Mouse (Mus musculus): ENCODE results near the gene Olfr477. TPM values are rescaled to one million over a fixed set of nuclear protein-coding genes. Genes with fewer than 3 reads are reported as not detected.
"Not testable (repeated sequence)": the region's sequence is repeated elsewhere in the genome, so short reads cannot be mapped to it uniquely, and the experiment has no call there.

The Olfr477 gene
- not detected in 2 replicates for polyA plus RNA-seq (2016; fragmentation: Nextera tagmentation; extraction: Ambion mirVana)

DNA sequence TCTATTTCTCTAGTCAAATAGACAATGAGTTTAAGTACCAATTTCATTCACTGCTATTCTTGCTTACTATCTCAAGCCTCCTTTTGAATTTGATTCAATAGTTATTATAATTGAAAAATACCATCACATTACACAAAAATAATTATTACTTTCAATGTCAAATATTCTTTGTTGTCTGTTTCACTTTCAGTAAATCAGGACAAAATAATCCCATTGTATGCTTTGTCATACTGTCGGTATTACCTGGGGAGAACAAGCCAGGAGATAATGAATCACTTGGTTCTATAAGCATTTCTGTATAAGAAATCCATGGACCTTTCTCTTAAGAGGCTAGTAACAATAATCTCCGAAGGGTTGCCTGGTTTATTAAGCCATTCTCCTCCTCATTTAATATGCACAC is at the start of gene Olfr477:
TSS of gene Olfr477 (plus strand) at position 301 of the 400 bp plus-strand sequence.
- WGBS: 77% methylated on average over 2 of the region's 2 CpGs
- H3K9me3 ChIP-seq: no peaks in the 10 kb centered on the region
- no peak within 1 kb of the TSS for H3K4me2 ChIP-seq (replicated peaks)

DNA sequence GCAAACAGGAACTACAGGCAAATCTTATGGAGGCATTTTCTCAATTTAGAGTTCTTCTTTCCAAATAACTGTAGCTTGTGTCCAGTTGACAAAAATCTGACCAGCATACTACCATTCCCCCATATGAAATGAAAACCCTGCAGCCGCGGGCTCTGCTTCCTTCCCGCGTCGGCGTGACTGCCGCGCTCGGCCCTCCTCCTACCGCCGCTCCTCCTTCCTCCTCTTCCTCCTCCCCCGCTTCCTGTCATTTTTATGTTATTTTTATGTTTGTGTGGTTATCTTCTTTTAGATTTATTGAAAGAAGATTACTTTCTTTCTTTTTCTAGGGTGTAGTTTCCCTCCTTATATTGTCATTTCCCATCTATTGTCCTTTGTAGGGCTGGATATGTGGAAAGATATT is 34.0 kb upstream of the Olfr477 start:
- not testable (repeated sequence) for H3K4me3 ChIP-seq; H3K27me3 ChIP-seq (replicated peaks); H3K36me3 ChIP-seq; H3K4me1 ChIP-seq; H3K9me3 ChIP-seq; H3K27ac ChIP-seq; ATAC-seq (ENCODE audit: low FRiP score, low read depth); H3K4me2 ChIP-seq (replicated peaks); H3K9ac ChIP-seq
- WGBS: 98% methylated on average over 12 of the region's 12 CpGs

More for the DNA sequence above, at the start of gene Olfr477:
- Histone ChIP-seq H3K9ac (no peak within 1 kb of the TSS), H3K36me3 (no peaks in the 10 kb centered on the region), H3K4me3 (no peak within 1 kb of the TSS), H3K27me3 (replicated peaks) (no peaks in the 10 kb centered on the region), H3K27ac (no peak within 1 kb of the TSS), H3K4me1 (no peaks in the 10 kb centered on the region)
- no peak for ATAC-seq (ENCODE audit: low FRiP score, low read depth)

DNA sequence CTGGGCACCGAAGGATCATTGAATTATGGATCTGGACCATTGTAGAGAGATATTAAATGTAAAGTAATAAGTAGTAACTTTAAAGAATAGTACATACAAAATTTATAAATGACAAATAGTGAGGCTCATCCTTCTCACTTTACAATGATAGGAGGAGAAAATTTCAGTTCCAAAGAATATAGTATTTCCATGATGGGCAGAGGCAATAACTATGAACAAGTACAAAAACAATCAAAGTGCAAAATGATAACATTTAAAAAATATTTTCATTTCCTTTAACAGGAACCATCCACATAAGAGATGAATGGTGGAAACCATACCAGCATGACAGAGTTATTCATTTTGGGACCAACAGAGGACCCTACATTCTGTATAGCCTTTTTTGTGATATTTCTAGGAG is 32.1 kb upstream of the Olfr477 start, which contains the start of gene Olfr474:
TSS of gene Olfr474 (plus strand) at position 301 of the 400 bp plus-strand sequence.
- Histone ChIP-seq H3K27me3 (replicated peaks) (no peaks in the 10 kb centered on the region), H3K9me3 (0 out of 2 replicates have a peak, but pooled peaks cover 5% of the 10 kb centered on the region), H3K9ac (no peak within 1 kb of the TSS), H3K36me3 (no peaks in the 10 kb centered on the region), H3K4me2 (replicated peaks) (no peak within 1 kb of the TSS), H3K27ac (no peak within 1 kb of the TSS), H3K4me1 (no peaks in the 10 kb centered on the region), H3K4me3 (no peak within 1 kb of the TSS)
- ATAC-seq (ENCODE audit: low FRiP score, low read depth): no peak
- 88% methylated on average over 1 of the region's 1 CpGs for WGBS

DNA sequence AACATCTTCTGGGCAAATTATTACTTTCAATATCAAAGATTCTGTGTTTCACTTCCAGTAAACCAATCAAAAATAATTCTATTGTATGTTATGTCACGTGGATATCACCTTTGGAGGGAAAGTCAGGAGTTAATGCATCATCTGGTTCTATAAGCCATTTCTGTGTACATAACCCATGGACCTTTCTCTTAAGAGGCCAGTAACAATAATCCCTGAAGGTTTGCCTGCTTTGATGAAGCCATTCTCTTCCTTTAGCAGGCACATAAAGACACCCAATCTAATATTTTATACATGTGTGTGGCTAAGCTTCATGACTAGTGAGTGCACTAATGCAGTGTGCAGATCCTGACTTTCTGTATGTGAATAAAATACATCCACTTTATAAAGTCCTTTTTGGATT is 22.0 kb upstream of the Olfr477 start, which contains the start of gene Olfr476:
TSS of gene Olfr476 (plus strand) at position 301 of the 400 bp plus-strand sequence.
- WGBS: 64% methylated on average over 1 of the region's 1 CpGs
- H3K36me3 ChIP-seq: no peaks in the 10 kb centered on the region
- H3K27me3 ChIP-seq (replicated peaks): no peaks in the 10 kb centered on the region
- no peak within 1 kb of the TSS for H3K27ac ChIP-seq
- H3K4me1 ChIP-seq: no peaks in the 10 kb centered on the region
- H3K4me2 ChIP-seq (replicated peaks): no peak within 1 kb of the TSS
- no peak within 1 kb of the TSS for H3K9ac ChIP-seq
- ATAC-seq (ENCODE audit: low FRiP score, low read depth): no peak
- no peak within 1 kb of the TSS for H3K4me3 ChIP-seq
- H3K9me3 ChIP-seq: no peaks in the 10 kb centered on the region

DNA sequence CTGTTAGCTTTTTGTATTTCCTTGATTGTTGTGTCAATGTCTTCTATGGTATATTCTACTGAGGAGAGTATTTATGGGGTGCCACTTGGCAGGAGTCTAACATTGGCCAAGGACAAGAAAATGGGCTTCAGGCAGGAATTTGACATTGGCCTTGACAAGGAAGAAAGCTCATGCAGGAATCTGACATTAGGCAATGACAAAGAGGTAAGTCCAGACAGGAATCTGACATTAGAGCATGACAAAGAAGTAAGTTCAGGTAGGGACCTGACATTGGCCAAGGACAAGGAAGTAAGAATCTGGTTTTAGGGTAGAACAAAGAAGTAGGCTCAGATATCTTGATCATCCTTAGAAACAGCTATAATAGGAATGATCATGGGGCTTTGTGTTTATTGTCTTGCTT is 27.8 kb downstream of the Olfr477 start:
- not testable (repeated sequence) for H3K27me3 ChIP-seq (replicated peaks); H3K27ac ChIP-seq; H3K9me3 ChIP-seq; H3K36me3 ChIP-seq; ATAC-seq (ENCODE audit: low FRiP score, low read depth); H3K4me3 ChIP-seq; H3K9ac ChIP-seq; H3K4me1 ChIP-seq; H3K4me2 ChIP-seq (replicated peaks)

DNA sequence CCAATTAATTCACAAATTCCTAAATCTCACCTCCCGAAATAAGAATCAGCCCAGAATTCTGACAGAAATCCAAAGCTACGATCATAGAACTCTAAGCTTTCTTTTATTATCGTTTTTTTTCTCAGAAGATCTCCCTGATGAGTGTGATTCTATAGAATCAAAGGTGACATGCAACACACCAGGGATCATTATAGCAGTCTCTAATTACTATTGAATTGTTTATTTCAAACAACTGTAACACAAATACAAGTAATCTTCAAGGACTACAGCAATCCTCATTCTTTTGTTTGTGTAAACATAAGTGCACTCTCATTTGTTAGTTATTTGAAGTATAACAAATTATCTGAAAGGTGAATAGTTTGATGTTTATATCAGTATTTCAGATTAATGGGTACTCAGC is 47.4 kb downstream of the Olfr477 start, which contains the start of gene Olfr478:
TSS of gene Olfr478 (minus strand) at position 101 of the 400 bp plus-strand sequence.
- H3K9ac ChIP-seq: no peak within 1 kb of the TSS
- H3K9me3 ChIP-seq: no peaks in the 10 kb centered on the region; the same call in 1 of the 2 replicates
- no peaks in the 10 kb centered on the region for H3K27me3 ChIP-seq (replicated peaks)
- 85% methylated on average over 3 of the region's 3 CpGs for WGBS
- no peak within 1 kb of the TSS for H3K4me2 ChIP-seq (replicated peaks)
- no peaks in the 10 kb centered on the region for H3K4me1 ChIP-seq
- H3K36me3 ChIP-seq: no peaks in the 10 kb centered on the region
- ATAC-seq (ENCODE audit: low FRiP score, low read depth): no peak
- no peak within 1 kb of the TSS for H3K27ac ChIP-seq
- H3K4me3 ChIP-seq: no peak within 1 kb of the TSS

Other genes starting within 250 kb of the Olfr477 start
- gene Cyb5r2, start 228.7 kb upstream of the Olfr477 start, polyA plus RNA-seq (2016; fragmentation: Nextera tagmentation; extraction: Ambion mirVana): 0.10 and 0.17 TPM in 2 replicates
- not detected in 2 replicates for gene Ovch2, start 185.5 kb upstream of the Olfr477 start, polyA plus RNA-seq (2016; fragmentation: Nextera tagmentation; extraction: Ambion mirVana)
- gene Olfr467, start 174.4 kb upstream of the Olfr477 start, polyA plus RNA-seq (2016; fragmentation: Nextera tagmentation; extraction: Ambion mirVana): not detected in 2 replicates
- gene Olfr469, start 161.2 kb upstream of the Olfr477 start, polyA plus RNA-seq (2016; fragmentation: Nextera tagmentation; extraction: Ambion mirVana): not detected in 2 replicates
- gene Olfr470, start 139.2 kb upstream of the Olfr477 start, polyA plus RNA-seq (2016; fragmentation: Nextera tagmentation; extraction: Ambion mirVana): not detected in 2 replicates
- 0.04 TPM in 1 of 2 replicates, not detected in the other for gene Olfr472, start 88.8 kb upstream of the Olfr477 start, polyA plus RNA-seq (2016; fragmentation: Nextera tagmentation; extraction: Ambion mirVana)
- not detected in 2 replicates for gene Olfr473, start 56.2 kb upstream of the Olfr477 start, polyA plus RNA-seq (2016; fragmentation: Nextera tagmentation; extraction: Ambion mirVana)
- not detected in 2 replicates for gene Olfr474, start 32.0 kb upstream of the Olfr477 start, polyA plus RNA-seq (2016; fragmentation: Nextera tagmentation; extraction: Ambion mirVana)
- gene Olfr476, start 21.9 kb upstream of the Olfr477 start, polyA plus RNA-seq (2016; fragmentation: Nextera tagmentation; extraction: Ambion mirVana): not detected in 2 replicates
- gene Olfr478, start 47.3 kb downstream of the Olfr477 start, polyA plus RNA-seq (2016; fragmentation: Nextera tagmentation; extraction: Ambion mirVana): not detected in 2 replicates
- not detected in 2 replicates for gene Olfr479, start 64.0 kb downstream of the Olfr477 start, polyA plus RNA-seq (2016; fragmentation: Nextera tagmentation; extraction: Ambion mirVana)
- gene Olfr480, start 80.7 kb downstream of the Olfr477 start, polyA plus RNA-seq (2016; fragmentation: Nextera tagmentation; extraction: Ambion mirVana): not detected in 2 replicates
- gene Olfr481, start 93.2 kb downstream of the Olfr477 start, polyA plus RNA-seq (2016; fragmentation: Nextera tagmentation; extraction: Ambion mirVana): not detected in 2 replicates
- gene Olfr482, start 110.9 kb downstream of the Olfr477 start, polyA plus RNA-seq (2016; fragmentation: Nextera tagmentation; extraction: Ambion mirVana): 0.14 TPM in 1 of 2 replicates, not detected in the other
- not detected in 2 replicates for gene Olfr483, start 114.2 kb downstream of the Olfr477 start, polyA plus RNA-seq (2016; fragmentation: Nextera tagmentation; extraction: Ambion mirVana)
- not detected in 2 replicates for gene Olfr484, start 140.8 kb downstream of the Olfr477 start, polyA plus RNA-seq (2016; fragmentation: Nextera tagmentation; extraction: Ambion mirVana)
- gene Olfr485, start 173.2 kb downstream of the Olfr477 start, polyA plus RNA-seq (2016; fragmentation: Nextera tagmentation; extraction: Ambion mirVana): not detected in 2 replicates
- not detected in 2 replicates for gene Olfr486, start 186.0 kb downstream of the Olfr477 start, polyA plus RNA-seq (2016; fragmentation: Nextera tagmentation; extraction: Ambion mirVana)
- not detected in 2 replicates for gene Olfr487, start 227.9 kb downstream of the Olfr477 start, polyA plus RNA-seq (2016; fragmentation: Nextera tagmentation; extraction: Ambion mirVana)